13 mouse cellular contexts compared by ENCODE assay signal in genomic region chr6:113860023-113860734, GRCm38 (mm10).
DNase-seq lines count a peak whose midpoint lies in the region; ATAC-seq lines count a peak whose summit lies in the region.
"Had no signal": no experiment of that assay in that cellular context is flagged by ENCODE, and none has a peak within 500 bp of the region (broad histone marks: within the 10 kb centered on the region; RNA-seq: fewer than 3 reads in every experiment).

No protein-coding gene starts in this region.

- peak; percentile 73 for DNase-seq in cerebellum, adult 9-10 months
- no peak for DNase-seq in cerebellum, adult 11-12 months
- DNase-seq in ovary, postnatal 36 days (ENCODE audit: low spot score): peak; percentile 10
- no peak for DNase-seq in ovary, adult 18-20 months (ENCODE audit: low spot score)
- DNase-seq in hindbrain, embryonic 14.5 days (ENCODE audit: low spot score): no peak
- peak; percentile 70 for DNase-seq in testis, postnatal 14 days (ENCODE audit: low spot score)
- no peak for DNase-seq in embryo, embryonic 11 days
- DNase-seq: lung, adult 18-20 months; lung, postnatal 4 days had no signal

- no peaks in the 10 kb centered on the region for H3K27me3 ChIP-seq in hindbrain, embryonic 14.5 days (ENCODE audit: control insufficient read depth, insufficient read depth, low read length)
- H3K27me3 ChIP-seq: embryonic facial prominence, embryonic 15.5 days; limb, embryonic 15.5 days had no signal

- ATAC-seq in hindbrain, embryonic 14.5 days (ENCODE audit: low FRiP score): no peak
- ATAC-seq in activated CD4-positive, CD25-positive, alpha-beta regulatory T cell, adult 4 months: no peak
- ATAC-seq: intestine, postnatal 0 days had no signal

- H3K4me1 ChIP-seq in hindbrain, embryonic 14.5 days (replicated peaks; ENCODE audit: control insufficient read depth, insufficient read depth, low read length): peaks cover 21% of the 10 kb centered on the region
- H3K4me1 ChIP-seq: embryonic facial prominence, embryonic 15.5 days; limb, embryonic 15.5 days had no signal

- no peak overlapping the region for H3K4me2 ChIP-seq in hindbrain, embryonic 14.5 days (replicated peaks)
- H3K4me2 ChIP-seq: embryonic facial prominence, embryonic 15.5 days; limb, embryonic 15.5 days had no signal

- no peak overlapping the region for H3K4me3 ChIP-seq in hindbrain, embryonic 14.5 days (replicated peaks; ENCODE audit: low read length)
- H3K4me3 ChIP-seq: embryonic facial prominence, embryonic 15.5 days; limb, embryonic 15.5 days had no signal

- no peaks in the 10 kb centered on the region for H3K36me3 ChIP-seq in hindbrain, embryonic 14.5 days (replicated peaks; ENCODE audit: control insufficient read depth, insufficient read depth)
- H3K36me3 ChIP-seq: embryonic facial prominence, embryonic 15.5 days; limb, embryonic 15.5 days had no signal

- no peaks in the 10 kb centered on the region for H3K9me3 ChIP-seq in hindbrain, embryonic 14.5 days (ENCODE audit: control insufficient read depth, low read length)
- H3K9me3 ChIP-seq: embryonic facial prominence, embryonic 15.5 days; limb, embryonic 15.5 days had no signal

- H3K9ac ChIP-seq in hindbrain, embryonic 14.5 days: no peak overlapping the region
- H3K9ac ChIP-seq: embryonic facial prominence, embryonic 15.5 days; limb, embryonic 15.5 days had no signal

- WGBS in hindbrain, embryonic 14.5 days: 53% methylated on average over 9 of the region's 9 CpGs

- peak overlapping the region; percentile 48 for H3K27ac ChIP-seq in hindbrain, embryonic 14.5 days
- H3K27ac ChIP-seq: embryonic facial prominence, embryonic 15.5 days; limb, embryonic 15.5 days had no signal

Comparison
In these comparisons a context has a peak if more than half of its experiments do, and no peak if none do; other contexts are left out.
1. DNase-seq: peak in cerebellum, adult 9-10 months (single experiment), ovary, postnatal 36 days (single experiment) and testis, postnatal 14 days (single experiment); none in cerebellum, adult 11-12 months (single experiment), ovary, adult 18-20 months (single experiment), hindbrain, embryonic 14.5 days (single experiment) and embryo, embryonic 11 days (single experiment).